Mouse (Mus musculus) thymus, adult 2 months (tissue): ENCODE measurements around the gene Tmem95.

ENCODE experiments used
- CTCF ChIP-seq: fragments of 200-500 bp; IDR thresholded peaks from 2 replicates; pipeline ENCODE4 v1.5.1; 2012; ENCODE audit warnings: mild to moderate bottlenecking, control low read depth, low read length, moderate library complexity, borderline replicate concordance; ENCODE audit not compliant: control insufficient read depth, poor library complexity, insufficient read depth; ENCODE audit errors: extremely low read depth
- POLR2A ChIP-seq: fragments of 200-500 bp; IDR thresholded peaks from 2 replicates; pipeline ENCODE4 v1.6.1; 2012; ENCODE audit warnings: mild to moderate bottlenecking, low read length, control low read depth, moderate library complexity; ENCODE audit not compliant: control insufficient read depth, poor library complexity, insufficient read depth; ENCODE audit errors: extremely low read depth

DNA sequence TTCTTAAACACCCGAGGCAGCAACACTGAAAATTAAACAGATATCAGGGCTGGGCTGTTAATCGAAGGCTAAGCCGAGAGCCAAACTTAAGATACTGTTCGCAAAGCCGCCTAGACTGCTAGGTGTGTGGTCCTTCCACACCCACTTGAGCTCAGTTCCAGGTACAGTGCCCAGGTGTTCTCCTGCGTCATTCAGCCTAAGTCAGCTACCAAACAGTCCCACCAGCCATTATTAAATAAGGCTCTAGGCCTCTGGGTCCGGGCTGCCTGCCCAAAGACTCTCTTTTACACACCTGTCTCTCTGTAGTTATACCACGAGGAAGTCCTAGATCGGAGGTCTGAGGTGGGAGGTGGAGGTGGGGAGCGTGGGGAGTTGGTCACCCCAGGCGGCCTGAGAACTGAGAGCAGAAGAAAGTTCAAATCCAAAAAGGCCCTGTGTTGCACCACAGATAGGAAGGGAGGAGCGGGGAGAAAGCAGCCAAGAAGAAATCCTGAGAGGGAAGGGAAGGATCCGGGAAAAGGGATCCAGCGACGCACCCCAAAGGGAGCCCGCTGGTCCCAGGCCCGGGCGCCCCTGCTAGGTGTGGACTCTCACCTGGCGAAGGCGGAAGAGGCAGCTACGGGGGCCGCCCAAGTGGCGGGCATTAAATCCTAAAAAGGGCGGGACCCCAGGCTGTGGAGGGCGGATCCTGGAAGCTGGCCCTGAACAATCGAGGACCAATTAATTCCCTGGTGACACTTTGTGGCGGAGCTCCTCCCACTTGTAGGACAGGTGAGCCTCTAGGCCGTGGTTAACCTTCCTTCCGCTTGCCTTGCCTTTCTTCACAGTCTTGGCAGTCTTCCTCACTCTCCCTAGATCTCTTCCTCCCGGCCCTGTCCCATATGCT lies 19.5 kb downstream of the Tmem95 start, which contains the start of gene Tnk1:
- TF ChIP-seq CTCF (no peak), POLR2A (no peak)
